Mouse (Mus musculus) C2C12 (cell line): ENCODE measurements at regions not wholly inside any gene's neighbourhood (a gene's known extent, or its start where the extent isn't known, plus 50 kb on each side); places are given as distances from the start of the nearest gene placed in this dataset.

ENCODE experiments used
- H3K27me3 ChIP-seq: one replicate; pipeline ENCODE4 v1.6.1; 2011; ENCODE audit not compliant: control insufficient read depth, insufficient read depth, insufficient read length
- H3K36me3 ChIP-seq: one replicate; pipeline ENCODE4 v1.6.1; 2011; ENCODE audit not compliant: control insufficient read depth, insufficient read depth
- H3K4me3 ChIP-seq: one replicate; pipeline ENCODE4 v1.5.1; 2011; ENCODE audit warnings: mild to moderate bottlenecking, control low read depth; ENCODE audit not compliant: poor library complexity, insufficient read depth, severe bottlenecking
- H3K79me2 ChIP-seq: one replicate; pipeline ENCODE4 v1.6.1; 2011; ENCODE audit not compliant: control insufficient read depth, insufficient read depth
- H3K79me3 ChIP-seq: one replicate; pipeline ENCODE4 v1.6.1; 2011; ENCODE audit warnings: low read depth, control low read depth
- H3ac ChIP-seq: one replicate; pipeline ENCODE3; 2011; ENCODE audit warnings: low read depth; ENCODE audit not compliant: control insufficient read depth, insufficient read length
- CEBPB ChIP-seq: IDR thresholded peaks from one replicate; pipeline ENCODE4 v1.6.1; 2011; ENCODE audit warnings: low read depth, mild to moderate bottlenecking, control low read depth, moderate library complexity
- CTCF ChIP-seq: IDR thresholded peaks from one replicate; pipeline ENCODE4 v1.5.1; 2011; ENCODE audit not compliant: control insufficient read depth, insufficient read depth, insufficient read length
- FOSL1 ChIP-seq: IDR thresholded peaks from one replicate; pipeline ENCODE4 v1.8.0; 2011; ENCODE audit warnings: mild to moderate bottlenecking, low read length; ENCODE audit not compliant: poor library complexity, insufficient read depth, severe bottlenecking
- MAX ChIP-seq: IDR thresholded peaks from one replicate; pipeline ENCODE4 v1.6.1; 2011; ENCODE audit warnings: mild to moderate bottlenecking, control low read depth
- MYOD1 ChIP-seq: IDR thresholded peaks from one replicate; pipeline ENCODE4 v1.6.1; 2011; ENCODE audit warnings: low read depth; ENCODE audit not compliant: control insufficient read depth, insufficient read length
- MYOG ChIP-seq: IDR thresholded peaks from one replicate; pipeline ENCODE4 v1.6.1; 2011; ENCODE audit not compliant: control insufficient read depth, insufficient read length; ENCODE audit errors: extremely low read depth
- USF1 ChIP-seq: IDR thresholded peaks from one replicate; pipeline ENCODE4 v1.6.1; 2011; ENCODE audit warnings: low read depth, mild to moderate bottlenecking, control low read depth, moderate library complexity

DNA sequence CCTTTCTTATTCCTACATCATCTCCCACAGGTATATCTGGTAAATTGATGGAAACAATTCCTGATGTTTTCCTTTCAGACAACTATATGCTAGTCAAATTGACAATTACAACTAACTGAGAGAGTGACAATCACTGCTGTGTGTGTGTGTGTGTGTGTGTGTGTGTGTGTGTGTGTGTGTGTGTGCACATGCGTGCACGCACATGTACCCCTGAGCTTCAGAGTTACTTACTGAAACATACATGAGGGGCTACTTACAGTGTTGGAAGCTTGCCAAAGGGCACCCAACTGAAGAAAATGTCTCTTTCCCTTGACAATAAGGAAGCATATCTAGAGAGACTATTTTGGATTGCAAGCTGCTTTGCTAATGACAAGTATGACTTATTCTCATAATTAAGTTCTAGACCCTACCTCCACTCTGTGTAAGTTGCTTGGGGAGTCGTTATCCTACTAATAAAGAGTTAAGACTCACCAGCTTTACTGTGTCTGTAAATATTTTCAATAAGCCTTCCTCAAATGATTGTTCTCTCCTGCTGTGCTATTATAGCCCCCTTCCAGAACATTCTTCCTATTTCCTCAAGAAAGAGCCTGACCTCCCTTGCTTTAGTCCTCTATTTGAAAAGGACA is 87.7 kb upstream of the Ogfrl1 start:
- Histone ChIP-seq H3K4me3 (no peak overlapping the region), H3K27me3 (no peaks in the 10 kb centered on the region), H3K79me2 (no peaks in the 10 kb centered on the region), H3K36me3 (no peaks in the 10 kb centered on the region), H3K79me3 (no peaks in the 10 kb centered on the region), H3ac (no peak overlapping the region)
- no peak for TF ChIP-seq USF1
- TF ChIP-seq MYOG, result no peak
- no peak for TF ChIP-seq MYOD1
- no peak for TF ChIP-seq CEBPB
- TF ChIP-seq CTCF, result no peak
- TF ChIP-seq MAX, result no peak
- no peak for TF ChIP-seq FOSL1

DNA sequence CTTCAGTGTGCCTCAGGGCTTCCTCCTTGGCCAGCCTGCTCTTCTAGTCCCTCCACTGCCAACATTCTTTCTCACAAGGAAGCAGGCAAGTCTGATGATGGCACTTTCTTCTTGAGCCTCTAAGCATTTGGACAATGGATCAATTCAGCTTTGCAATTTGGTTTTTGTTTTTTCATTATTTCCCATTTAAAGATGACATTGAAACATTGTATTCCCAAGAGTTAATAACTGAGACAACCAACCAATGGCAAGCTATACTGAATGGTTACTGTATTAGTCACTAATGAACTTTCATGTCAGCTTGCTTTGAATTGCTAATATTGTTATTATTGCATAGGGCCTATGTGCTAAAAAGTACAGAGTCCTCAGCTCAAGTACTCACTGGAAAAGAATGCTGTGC is 89.5 kb upstream of the Ogfrl1 start:
- Histone ChIP-seq H3K27me3 (no peaks in the 10 kb centered on the region), H3K4me3 (no peak overlapping the region), H3ac (no peak overlapping the region), H3K79me3 (no peaks in the 10 kb centered on the region), H3K36me3 (no peaks in the 10 kb centered on the region), H3K79me2 (no peaks in the 10 kb centered on the region)
- TF ChIP-seq FOSL1, result no peak

DNA sequence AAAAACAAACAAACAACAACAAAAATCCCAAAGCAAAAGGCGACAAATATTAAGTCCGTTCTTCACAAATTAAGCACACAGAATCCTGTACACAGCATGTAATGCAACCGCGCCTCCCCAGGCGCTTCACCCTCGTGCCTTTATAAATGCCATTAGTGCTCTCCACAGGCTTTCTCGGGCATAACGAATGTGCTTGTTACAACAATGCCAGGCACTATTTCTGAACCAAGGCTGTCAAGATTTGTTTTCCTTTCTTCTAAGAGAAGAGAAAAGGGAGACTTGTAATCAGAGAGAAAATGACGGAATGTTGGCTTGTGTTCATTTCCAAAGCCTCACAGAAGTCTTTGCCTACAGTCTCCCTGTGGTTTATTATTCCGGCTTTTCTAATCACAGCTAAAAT is 93.1 kb upstream of the Ogfrl1 start:
- Histone ChIP-seq H3K36me3 (no peaks in the 10 kb centered on the region), H3K79me2 (no peaks in the 10 kb centered on the region), H3K27me3 (no peaks in the 10 kb centered on the region), H3K79me3 (no peaks in the 10 kb centered on the region), H3K4me3 (no peak overlapping the region), H3ac (no peak overlapping the region)
- TF ChIP-seq CTCF, result no peak
- no peak for TF ChIP-seq CEBPB
- no peak for TF ChIP-seq MYOG
- TF ChIP-seq MAX, result no peak
- TF ChIP-seq USF1, result no peak
- TF ChIP-seq MYOD1, result no peak
- TF ChIP-seq FOSL1, result no peak

DNA sequence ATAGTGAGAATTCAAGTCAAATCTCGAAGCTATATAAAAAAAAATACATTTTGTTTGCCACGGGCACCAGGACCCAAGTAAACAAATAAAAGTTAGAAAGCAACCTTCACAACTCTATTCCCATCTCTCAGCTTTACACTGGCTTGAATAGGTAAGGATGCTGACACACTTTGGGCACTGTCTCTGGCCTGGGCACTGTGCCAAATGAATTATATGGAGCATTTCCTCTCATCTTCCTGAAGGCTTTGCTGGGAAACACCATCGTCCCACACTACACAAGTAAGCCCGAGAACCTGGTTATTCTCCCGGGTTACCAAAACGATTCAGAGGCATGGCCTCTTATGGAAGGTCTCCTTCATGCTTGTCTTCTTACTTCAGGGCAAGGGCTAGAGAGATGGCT is 93.5 kb upstream of the Ogfrl1 start:
- H3ac ChIP-seq, result no peak overlapping the region
- H3K4me3 ChIP-seq, result no peak overlapping the region
- H3K79me2 ChIP-seq, result no peaks in the 10 kb centered on the region
- H3K27me3 ChIP-seq, result no peaks in the 10 kb centered on the region
- no peaks in the 10 kb centered on the region for H3K79me3 ChIP-seq
- no peaks in the 10 kb centered on the region for H3K36me3 ChIP-seq
- no peak for TF ChIP-seq USF1
- no peak for TF ChIP-seq MYOD1
- no peak for TF ChIP-seq MYOG
- no peak for TF ChIP-seq CTCF
- no peak for TF ChIP-seq FOSL1
- TF ChIP-seq MAX, result no peak
- TF ChIP-seq CEBPB, result no peak

DNA sequence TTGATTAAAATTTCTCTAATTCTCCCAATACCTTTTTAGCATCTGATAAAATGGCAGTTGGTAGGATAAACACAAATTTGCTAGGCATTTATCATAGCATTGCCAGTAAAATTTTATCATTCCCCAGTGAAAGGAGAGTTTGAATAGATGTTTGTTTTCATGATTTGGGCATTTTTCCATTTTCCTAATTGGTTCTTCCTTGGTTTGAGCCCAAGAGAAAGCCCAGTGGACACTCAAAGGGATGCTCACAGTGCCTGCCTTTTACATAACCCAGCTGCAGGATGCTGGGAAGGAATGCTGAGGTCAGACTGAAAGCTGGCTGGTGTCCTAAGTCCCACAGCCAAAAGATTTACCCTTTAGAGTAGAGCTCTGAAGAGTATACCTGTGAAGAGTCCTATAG is 95.4 kb upstream of the Ogfrl1 start:
- TF ChIP-seq CTCF (no peak), MYOG (no peak), FOSL1 (no peak), MAX (no peak), USF1 (no peak), MYOD1 (no peak), CEBPB (no peak)
- no peaks in the 10 kb centered on the region for H3K79me3 ChIP-seq
- H3K4me3 ChIP-seq, result no peak overlapping the region
- H3K79me2 ChIP-seq, result no peaks in the 10 kb centered on the region
- H3K36me3 ChIP-seq, result no peaks in the 10 kb centered on the region
- H3K27me3 ChIP-seq, result no peaks in the 10 kb centered on the region
- H3ac ChIP-seq, result no peak overlapping the region

DNA sequence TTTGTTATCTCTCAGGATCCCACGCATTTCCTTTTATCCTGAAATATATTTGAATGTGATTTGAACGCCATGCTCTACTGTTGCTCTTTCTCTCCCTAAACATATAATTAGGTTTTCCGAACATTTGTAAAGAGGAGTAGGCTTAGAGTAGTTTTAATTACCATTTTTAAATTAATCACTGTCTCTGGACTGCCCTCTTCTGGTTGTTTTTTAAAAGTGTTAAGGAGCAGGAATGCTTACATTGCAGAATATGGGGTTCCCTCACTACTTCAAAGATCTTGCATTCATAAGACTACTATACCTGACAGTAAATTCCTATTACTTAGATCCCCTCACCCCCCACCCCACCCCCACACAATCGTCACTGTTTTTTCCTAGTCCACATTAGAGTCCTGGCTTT is 97.8 kb upstream of the Ogfrl1 start:
- H3K27me3 ChIP-seq, result no peaks in the 10 kb centered on the region
- H3K4me3 ChIP-seq, result no peak overlapping the region
- H3K79me2 ChIP-seq, result no peaks in the 10 kb centered on the region
- no peaks in the 10 kb centered on the region for H3K79me3 ChIP-seq
- H3K36me3 ChIP-seq, result no peaks in the 10 kb centered on the region
- TF ChIP-seq FOSL1 (no peak), MAX (no peak), MYOG (no peak), CTCF (no peak), CEBPB (no peak), USF1 (no peak), MYOD1 (no peak)
- no peak overlapping the region for H3ac ChIP-seq
